36 mouse cellular contexts compared by ENCODE assay signal in the genomic region with DNA sequence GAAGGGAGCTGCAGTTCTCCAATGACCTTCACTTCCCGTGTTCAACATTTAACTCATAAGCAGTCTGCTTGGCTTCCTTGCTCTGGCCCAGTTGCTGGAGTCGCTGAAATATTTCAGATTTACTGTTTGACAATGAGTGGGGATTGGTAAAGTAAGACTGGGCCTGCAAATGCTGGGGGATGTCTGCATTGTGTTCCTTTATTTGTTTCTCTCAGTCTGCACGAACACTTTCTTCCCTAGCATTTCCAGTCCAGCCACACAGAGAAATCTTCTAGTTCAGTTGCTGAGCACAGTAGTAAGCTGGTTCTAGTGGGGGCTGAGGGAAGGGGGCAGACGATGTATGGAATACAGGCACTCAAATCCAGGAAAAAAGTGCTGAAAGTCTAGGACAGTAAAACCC. TPM values are rescaled to one million over a fixed set of nuclear protein-coding genes. Genes with fewer than 3 reads are reported as not detected.
"Had no signal": no experiment of that assay in that cellular context is flagged by ENCODE, and none has a peak within 500 bp of the region (broad histone marks: within the 10 kb centered on the region; RNA-seq: fewer than 3 reads in every experiment).

No protein-coding gene starts in this region.

- H3K4me2 ChIP-seq: heart, embryonic 12.5 days; hindbrain, embryonic 14.5 days; intestine, embryonic 15.5 days; limb, embryonic 12.5 days; liver, embryonic 11.5 days; liver, embryonic 13.5 days had no signal

- H3K4me1 ChIP-seq: liver, embryonic 13.5 days had no signal

- H3K4me3 ChIP-seq: heart, embryonic 10.5 days; heart, embryonic 12.5 days; intestine, embryonic 15.5 days; layer of hippocampus, adult 2 months; left cerebral cortex, adult 2 months; limb, embryonic 10.5 days; limb, embryonic 12.5 days; liver, embryonic 13.5 days had no signal

- H3K27ac ChIP-seq: heart, embryonic 10.5 days; hindbrain, embryonic 14.5 days; intestine, embryonic 15.5 days; layer of hippocampus, adult 2 months; left cerebral cortex, adult 2 months; limb, embryonic 10.5 days; limb, embryonic 12.5 days; liver, embryonic 13.5 days had no signal

- ATAC-seq: hindbrain, embryonic 16.5 days; inflammation-experienced regulatory T-cells, adult 6 months; intestine, embryonic 15.5 days; intestine, postnatal 0 days had no signal

- H3K36me3 ChIP-seq: heart, embryonic 10.5 days; heart, embryonic 12.5 days; intestine, embryonic 15.5 days; limb, embryonic 10.5 days; limb, embryonic 12.5 days; liver, embryonic 13.5 days had no signal

- H3K9ac ChIP-seq: heart, embryonic 12.5 days; hindbrain, embryonic 14.5 days; intestine, embryonic 15.5 days; limb, embryonic 12.5 days; liver, embryonic 13.5 days had no signal

- DNase-seq: gastrocnemius, postnatal 14 days; gastrocnemius, postnatal 36 days; heart, adult 11 months; heart, postnatal 10 days; heart, postnatal 4 days; kidney, adult 18-20 months; kidney, adult 8-10 months; kidney, postnatal 10 days; kidney, postnatal 25 days; kidney, postnatal 4 days; liver; liver, embryonic 13.5 days had no signal

- H3K9me3 ChIP-seq: heart, embryonic 10.5 days; heart, embryonic 12.5 days; intestine, embryonic 15.5 days; limb, embryonic 10.5 days; limb, embryonic 12.5 days; liver, embryonic 13.5 days had no signal

RNA-seq across cellular contexts. Expression of gene Bsx, which starts 1.0 kb away (rescaled TPM):
- total RNA-seq: gastrocnemius, adult 18-20 months; gastrocnemius, adult 8-10 months; gastrocnemius, postnatal 14 days; gastrocnemius, postnatal 36 days; heart, adult 8-10 months; heart, postnatal 10 days; heart, postnatal 25 days; heart, postnatal 4 days; layer of hippocampus, adult 2 months; layer of hippocampus, postnatal 10 days; left cerebral cortex, adult 2 months; left cerebral cortex, postnatal 14 days had no signal
- polyA plus RNA-seq: gonadal fat pad, adult 2 months; heart, embryonic 10.5 days; heart, embryonic 12.5 days; heart, embryonic 14.5 days; heart, embryonic 16.5 days; hindbrain, embryonic 11.5 days; hindbrain, embryonic 14.5 days; hindbrain, embryonic 16.5 days; inflammation-experienced regulatory T-cells, adult 6 months; intestine, embryonic 15.5 days; intestine, postnatal 0 days; kidney, embryonic 14.5 days; kidney, embryonic 16.5 days; limb, embryonic 10.5 days; limb, embryonic 12.5 days; liver, embryonic 11.5 days; liver, embryonic 13.5 days had no signal
